Mouse (Mus musculus): Measurements from ENCODE around the gene Pik3r5. TPM values are rescaled to one million over a fixed set of nuclear protein-coding genes. Genes with fewer than 3 reads are reported as not detected.

The Pik3r5 gene
- total and polyA plus RNA-seq, 2 experiments from 2014 or later, result 0.52 to 1.0 TPM

DNA sequence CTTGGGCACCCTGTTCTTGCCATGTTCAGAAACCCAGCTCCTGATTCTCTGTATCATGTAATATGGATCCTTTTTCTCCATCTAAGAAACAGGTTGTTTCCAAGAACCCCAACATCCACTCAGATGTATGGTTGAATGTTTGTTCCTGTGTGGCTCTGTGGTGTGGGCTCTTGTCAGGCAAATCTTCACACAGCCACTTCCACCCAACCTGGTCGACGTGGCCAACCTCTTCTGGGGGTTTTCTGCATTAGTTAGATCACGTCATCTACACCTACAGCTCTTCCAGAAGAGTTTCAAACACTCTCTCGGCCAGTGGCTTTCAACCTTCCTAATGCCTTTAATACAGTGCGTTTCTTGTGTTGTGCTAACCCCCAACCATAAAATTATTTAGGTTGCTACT lies 4.5 kb downstream of the Pik3r5 start:
- Histone ChIP-seq H3K9ac (replicated peaks; ENCODE audit: low read length, poor library complexity, severe bottlenecking) (no peak overlapping the region), H3K4me3 (ENCODE audit: low read depth, low read length) (no peak overlapping the region), H3K36me3 (ENCODE audit: insufficient read depth, low read length) (no peaks in the 10 kb centered on the region), H3K27ac (ENCODE audit: low read depth, low read length) (no peak overlapping the region), H3K4me1 (ENCODE audit: insufficient read depth, low read length) (no peaks in the 10 kb centered on the region), H3K9me3 (ENCODE audit: low read length) (no peaks in the 10 kb centered on the region), H3K4me2 (ENCODE audit: low read depth, low read length, poor library complexity, severe bottlenecking) (no peak overlapping the region), H3K27me3 (ENCODE audit: insufficient read depth, low read length) (peaks cover 6% of the 10 kb centered on the region)
- TF ChIP-seq CTCF (IDR thresholded peaks at IDR 0.05), result no peak
- DNase-seq (ENCODE audit: low spot score), result no peak
- 84% methylated on average over 5 of the region's 5 CpGs for WGBS
- ATAC-seq (ENCODE audit: low FRiP score), result no peak

DNA sequence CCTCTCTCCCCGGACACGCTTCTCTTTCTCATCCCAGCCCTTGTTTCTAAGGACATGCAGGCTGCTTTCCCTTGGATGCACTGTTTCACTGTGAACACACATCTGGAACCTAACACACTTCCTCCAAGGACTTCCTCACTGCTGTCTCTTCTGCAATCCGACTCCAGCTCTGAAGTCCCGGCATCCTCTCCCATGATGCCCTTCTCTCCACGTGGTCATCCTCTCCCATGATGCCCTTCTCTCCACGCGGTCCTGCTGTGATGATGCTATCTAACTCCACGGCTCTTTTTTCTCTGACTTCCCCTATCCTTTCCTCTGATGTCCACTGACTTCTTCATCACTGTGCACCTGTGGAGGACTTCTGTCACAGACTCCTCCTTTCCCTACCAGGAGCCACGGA lies 8.2 kb downstream of the Pik3r5 start:
- Histone ChIP-seq H3K9ac (replicated peaks; ENCODE audit: low read length, poor library complexity, severe bottlenecking) (no peak overlapping the region), H3K9me3 (ENCODE audit: low read length) (no peaks in the 10 kb centered on the region), H3K27me3 (ENCODE audit: insufficient read depth, low read length) (no peaks in the 10 kb centered on the region), H3K27ac (ENCODE audit: low read depth, low read length) (no peak overlapping the region), H3K4me3 (ENCODE audit: low read depth, low read length) (no peak overlapping the region), H3K4me1 (ENCODE audit: insufficient read depth, low read length) (no peaks in the 10 kb centered on the region), H3K4me2 (ENCODE audit: low read depth, low read length, poor library complexity, severe bottlenecking) (no peak overlapping the region), H3K36me3 (ENCODE audit: insufficient read depth, low read length) (no peaks in the 10 kb centered on the region)
- 80% methylated on average over 9 of the region's 9 CpGs for WGBS
- DNase-seq (ENCODE audit: low spot score) (no peak), ATAC-seq (ENCODE audit: low FRiP score) (no peak)
- TF ChIP-seq CTCF (IDR thresholded peaks at IDR 0.05), result no peak

DNA sequence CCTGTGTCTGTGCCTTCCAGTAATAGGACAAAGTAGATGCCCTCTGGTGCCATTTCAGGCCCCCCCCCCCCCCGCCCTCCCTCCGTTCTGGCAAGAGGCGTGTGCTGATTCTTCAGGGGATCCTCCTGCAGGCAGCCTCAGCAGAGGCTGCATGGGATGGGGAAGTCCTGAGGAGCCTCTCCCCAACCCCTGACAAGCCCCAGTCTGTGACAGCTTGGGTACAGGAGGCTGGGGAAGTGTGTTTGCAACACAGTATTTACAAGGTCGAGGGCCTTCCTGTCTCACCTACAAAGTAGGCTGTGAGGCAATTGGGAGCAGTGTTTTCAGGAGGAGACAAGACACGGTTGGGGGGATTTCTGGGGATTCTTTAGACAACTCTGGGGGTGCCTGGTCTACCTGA lies 9.0 kb downstream of the Pik3r5 start:
- no peaks in the 10 kb centered on the region for H3K36me3 ChIP-seq (ENCODE audit: insufficient read depth, low read length)
- no peaks in the 10 kb centered on the region for H3K4me1 ChIP-seq (ENCODE audit: insufficient read depth, low read length)
- ATAC-seq (ENCODE audit: low FRiP score) (no peak), DNase-seq (ENCODE audit: low spot score) (no peak)
- no peaks in the 10 kb centered on the region for H3K27me3 ChIP-seq (ENCODE audit: insufficient read depth, low read length)
- TF ChIP-seq CTCF (IDR thresholded peaks at IDR 0.05), result no peak
- no peak overlapping the region for H3K4me3 ChIP-seq (ENCODE audit: low read depth, low read length)
- 68% methylated on average over 4 of the region's 5 CpGs for WGBS
- H3K9ac ChIP-seq (replicated peaks; ENCODE audit: low read length, poor library complexity, severe bottlenecking), result no peak overlapping the region
- H3K4me2 ChIP-seq (ENCODE audit: low read depth, low read length, poor library complexity, severe bottlenecking), result no peak overlapping the region
- no peak overlapping the region for H3K27ac ChIP-seq (ENCODE audit: low read depth, low read length)
- no peaks in the 10 kb centered on the region for H3K9me3 ChIP-seq (ENCODE audit: low read length)

DNA sequence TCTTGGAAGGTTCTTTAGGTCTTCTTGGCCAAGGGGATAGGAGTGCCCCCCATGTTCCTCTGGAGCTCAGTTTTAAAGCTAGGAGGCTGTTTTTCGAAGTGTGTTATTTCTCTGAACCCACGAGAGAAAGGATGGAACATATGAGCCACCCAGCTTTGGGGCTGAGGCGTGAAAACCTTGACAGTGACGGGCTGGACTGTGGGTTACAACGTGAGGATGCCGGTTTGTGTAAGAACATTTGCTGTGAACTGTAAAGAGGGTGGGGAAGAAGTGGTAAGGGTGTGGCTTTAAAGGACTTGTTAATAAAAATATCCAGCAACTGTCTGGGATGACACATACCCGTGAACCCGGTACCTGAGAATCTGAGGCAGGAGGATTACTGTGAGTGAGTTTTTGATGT lies 10.4 kb downstream of the Pik3r5 start:
- Histone ChIP-seq H3K9ac (replicated peaks; ENCODE audit: low read length, poor library complexity, severe bottlenecking) (no peak overlapping the region), H3K4me1 (ENCODE audit: insufficient read depth, low read length) (no peaks in the 10 kb centered on the region), H3K36me3 (ENCODE audit: insufficient read depth, low read length) (no peaks in the 10 kb centered on the region), H3K4me2 (ENCODE audit: low read depth, low read length, poor library complexity, severe bottlenecking) (no peak overlapping the region), H3K27ac (ENCODE audit: low read depth, low read length) (no peak overlapping the region), H3K9me3 (ENCODE audit: low read length) (no peaks in the 10 kb centered on the region), H3K4me3 (ENCODE audit: low read depth, low read length) (no peak overlapping the region), H3K27me3 (ENCODE audit: insufficient read depth, low read length) (no peaks in the 10 kb centered on the region)
- no peak for ATAC-seq (ENCODE audit: low FRiP score)
- WGBS, result 92% methylated on average over 8 of the region's 8 CpGs
- TF ChIP-seq CTCF (IDR thresholded peaks at IDR 0.05), result no peak
- DNase-seq (ENCODE audit: low spot score), result no peak

DNA sequence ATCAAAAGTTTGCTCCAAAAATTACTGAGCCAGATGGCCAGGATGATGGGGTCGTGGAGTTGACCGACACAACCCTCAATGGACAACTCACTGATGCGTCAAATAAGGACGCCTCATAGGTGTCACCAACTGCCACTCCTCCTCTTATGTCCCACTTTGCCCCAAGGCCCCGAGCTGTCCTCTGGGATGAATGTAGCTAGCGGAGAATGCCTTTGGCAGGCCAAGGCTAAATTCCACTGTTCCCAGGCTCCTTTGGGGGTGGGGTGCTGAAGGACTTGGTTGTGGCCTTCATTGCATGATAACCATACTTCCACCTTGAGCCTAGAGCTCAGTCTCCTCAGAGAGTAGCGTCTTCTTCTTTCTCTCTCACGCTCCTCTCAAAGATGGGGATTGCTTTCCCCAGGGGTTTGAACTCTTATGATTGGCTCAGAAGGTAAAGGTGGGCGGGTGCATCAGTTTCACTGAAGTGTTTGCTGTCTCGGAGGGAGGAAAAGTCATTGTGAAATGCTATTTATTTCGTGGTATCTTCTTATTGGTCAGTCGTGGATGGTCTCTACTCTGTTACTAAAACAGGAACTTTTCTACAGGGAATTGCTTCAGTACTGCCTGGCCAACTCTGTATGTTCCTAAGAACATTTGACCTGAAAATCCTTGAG lies 11.2 kb downstream of the Pik3r5 start:
- Histone ChIP-seq H3K36me3 (ENCODE audit: insufficient read depth, low read length) (no peaks in the 10 kb centered on the region), H3K4me2 (ENCODE audit: low read depth, low read length, poor library complexity, severe bottlenecking) (no peak overlapping the region), H3K27ac (ENCODE audit: low read depth, low read length) (no peak overlapping the region), H3K27me3 (ENCODE audit: insufficient read depth, low read length) (no peaks in the 10 kb centered on the region), H3K4me1 (ENCODE audit: insufficient read depth, low read length) (no peaks in the 10 kb centered on the region), H3K4me3 (ENCODE audit: low read depth, low read length) (no peak overlapping the region), H3K9me3 (ENCODE audit: low read length) (no peaks in the 10 kb centered on the region), H3K9ac (replicated peaks; ENCODE audit: low read length, poor library complexity, severe bottlenecking) (no peak overlapping the region)
- no peak for TF ChIP-seq CTCF (IDR thresholded peaks at IDR 0.05)
- ATAC-seq (ENCODE audit: low FRiP score), result no peak
- WGBS, result 80% methylated on average over 12 of the region's 12 CpGs
- DNase-seq (ENCODE audit: low spot score), result no peak

DNA sequence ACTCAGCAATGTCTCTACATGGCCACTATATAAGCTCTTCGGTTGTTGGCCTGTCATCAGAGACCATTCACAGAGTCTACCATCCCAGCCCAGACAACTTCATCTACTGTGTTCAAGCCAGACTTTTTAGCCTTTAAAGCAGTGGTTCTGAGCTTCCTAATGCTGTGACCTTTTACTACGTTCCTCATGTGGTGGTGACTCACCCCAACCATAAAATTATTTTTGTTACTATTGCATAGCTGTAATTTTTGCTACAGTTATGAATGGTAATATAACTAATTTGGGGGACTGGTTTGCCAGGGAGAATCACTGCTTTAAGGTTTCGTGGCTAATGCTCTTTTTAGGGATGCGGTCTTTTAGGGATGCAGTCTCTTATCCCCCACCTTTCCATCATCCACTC lies 14.0 kb downstream of the Pik3r5 start:
- H3K4me2 ChIP-seq (ENCODE audit: low read depth, low read length, poor library complexity, severe bottlenecking), result no peak overlapping the region
- ATAC-seq (ENCODE audit: low FRiP score), result no peak
- no peaks in the 10 kb centered on the region for H3K9me3 ChIP-seq (ENCODE audit: low read length)
- no peaks in the 10 kb centered on the region for H3K27me3 ChIP-seq (ENCODE audit: insufficient read depth, low read length)
- TF ChIP-seq CTCF (IDR thresholded peaks at IDR 0.05), result no peak
- no peak overlapping the region for H3K27ac ChIP-seq (ENCODE audit: low read depth, low read length)
- H3K4me3 ChIP-seq (ENCODE audit: low read depth, low read length), result no peak overlapping the region
- no peaks in the 10 kb centered on the region for H3K36me3 ChIP-seq (ENCODE audit: insufficient read depth, low read length)
- peaks cover 4% of the 10 kb centered on the region for H3K4me1 ChIP-seq (ENCODE audit: insufficient read depth, low read length)
- no peak overlapping the region for H3K9ac ChIP-seq (replicated peaks; ENCODE audit: low read length, poor library complexity, severe bottlenecking)
- 89% methylated on average over 4 of the region's 4 CpGs for WGBS
- no peak for DNase-seq (ENCODE audit: low spot score)
